Mouse (Mus musculus) neural tube, embryonic 14.5 days (tissue): Measurements from ENCODE around the gene Pde6b. TPM values are rescaled to one million over a fixed set of nuclear protein-coding genes. Genes with fewer than 3 reads are reported as not detected.

Experiments
- ATAC-seq: fragments of 200-750 bp; cut with Nextera tagmentation; 2 replicates; pipeline ENCODE4 v1.8.0; 2017; ENCODE audit warnings: low read depth, mild to moderate bottlenecking, moderate TSS enrichment, moderate library complexity
- H3K27ac ChIP-seq: fragments of 300-500 bp; sonication (generic); 2 replicates; pipeline ENCODE4 v1.5.1; 2014; ENCODE audit warnings: low read depth, mild to moderate bottlenecking, control low read depth, low read length, moderate library complexity, mixed read lengths
- H3K27me3 ChIP-seq: fragments of 300-500 bp; sonication (generic); 2 replicates; pipeline ENCODE4 v1.6.1; 2014; ENCODE audit warnings: low read length; ENCODE audit not compliant: control insufficient read depth, insufficient read depth
- H3K36me3 ChIP-seq: fragments of 300-500 bp; sonication (generic); 2 replicates; pipeline ENCODE4 v1.6.1; 2014; ENCODE audit warnings: low read length, mixed read lengths; ENCODE audit not compliant: control insufficient read depth, insufficient read depth
- H3K4me1 ChIP-seq: fragments of 300-500 bp; sonication (generic); 2 replicates; pipeline ENCODE4 v1.6.1; 2014; ENCODE audit warnings: low read length; ENCODE audit not compliant: control insufficient read depth, insufficient read depth
- H3K4me2 ChIP-seq: fragments of 300-500 bp; sonication (generic); 2 replicates; pipeline ENCODE4 v1.6.1; 2014; ENCODE audit warnings: mild to moderate bottlenecking, low read depth, low read length, control low read depth
- H3K4me3 ChIP-seq: fragments of 300-500 bp; sonication (generic); 2 replicates; pipeline ENCODE4 v1.5.1; 2014; ENCODE audit warnings: low read depth, low read length, control low read depth, mixed read lengths
- H3K9ac ChIP-seq: fragments of 300-500 bp; sonication (generic); replicated peaks from 2 replicates; pipeline ENCODE4 v1.6.1; 2014; ENCODE audit warnings: low read depth, mild to moderate bottlenecking, control low read depth, low read length, mixed read lengths
- H3K9me3 ChIP-seq: fragments of 300-500 bp; sonication (generic); 2 replicates; pipeline ENCODE4 v1.6.1; 2016; ENCODE audit warnings: low read length; ENCODE audit not compliant: control insufficient read depth
- WGBS: fragments of 180-500 bp; shearing (Covaris S2); extraction: QIAGEN DNeasy Blood & Tissue Kit; methylation state at CpG from one replicate; pipeline ENCODE4 v1.1.7; 2014; 5-methylcytosine and 5-hydroxymethylcytosine counted together
- polyA plus RNA-seq: library from polyadenylated mRNA; unstranded; fragments of >200 nt; fragmentation: Nextera tagmentation; extraction: Ambion mirVana; gene quantifications from 2 replicates; pipeline ENCODE4 v1.2.1, GENCODE M21; 2014

The Pde6b gene
- polyA plus RNA-seq, 1 experiment from 2014 or later: not detected

DNA sequence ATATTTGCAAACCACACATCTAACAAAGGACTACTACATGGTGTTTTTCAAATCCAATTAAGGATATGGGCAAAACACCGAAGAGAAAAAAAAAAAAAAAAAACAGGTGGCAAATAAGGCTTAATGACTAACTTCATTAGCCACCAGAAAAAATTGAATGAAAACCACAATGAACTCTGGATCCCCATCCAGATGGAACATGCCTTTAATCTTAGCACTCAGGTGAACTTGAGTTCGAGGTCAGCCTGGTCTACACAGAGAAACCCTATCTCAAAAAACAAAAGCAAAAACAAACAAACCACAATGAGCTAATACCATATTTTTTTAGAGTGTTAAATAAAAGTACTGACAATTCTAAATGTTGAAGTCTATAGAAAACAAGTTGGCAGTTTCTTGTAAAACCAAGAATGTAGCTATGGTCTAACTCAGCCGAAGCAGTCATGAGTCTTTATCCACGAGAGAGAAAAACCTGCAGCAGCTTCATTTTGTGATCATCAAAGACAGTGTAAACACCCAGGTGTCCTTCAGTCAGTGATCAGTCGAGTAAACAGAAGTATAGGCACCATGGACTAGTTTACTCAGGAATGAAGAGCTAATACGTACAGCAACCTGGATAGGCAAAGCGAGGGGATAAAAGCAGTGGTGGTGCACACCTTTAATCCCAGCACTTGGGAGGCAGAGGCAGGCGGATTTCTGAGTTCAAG is 62.8 kb downstream of the Pde6b start:
- ATAC-seq: no peak
- 85% methylated on average over 8 of the region's 8 CpGs for whole genome bisulfite sequencing
- Histone ChIP-seq H3K9me3 (no peaks in the 10 kb centered on the region), H3K9ac (no peak overlapping the region), H3K27me3 (peaks cover 3% of the 10 kb centered on the region; the same call in 1 of the 2 replicates), H3K4me1 (0 out of 2 replicates have a peak, but pooled peaks cover 3% of the 10 kb centered on the region), H3K36me3 (no peaks in the 10 kb centered on the region), H3K4me3 (no peak overlapping the region), H3K4me2 (no peak overlapping the region), H3K27ac (no peak overlapping the region)

DNA sequence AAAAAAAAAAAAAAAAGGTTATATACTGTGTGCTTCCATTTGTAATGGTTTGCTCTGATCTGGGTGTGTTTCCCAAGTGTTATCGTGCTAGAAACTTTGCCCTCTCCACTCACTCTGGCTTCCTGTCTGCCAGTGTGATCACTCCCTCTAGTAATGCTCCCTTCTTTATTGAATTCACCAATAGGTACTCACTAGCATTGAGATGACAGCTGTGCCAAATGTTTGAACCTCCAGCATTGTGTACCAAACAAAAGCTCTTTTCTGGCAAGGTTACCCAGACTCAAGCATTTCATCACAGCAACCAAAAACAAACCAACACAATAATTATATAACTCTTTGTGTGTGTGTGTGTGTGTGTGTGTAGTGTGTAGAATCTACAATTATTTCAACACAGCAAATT is 63.4 kb downstream of the Pde6b start:
- Histone ChIP-seq H3K4me2 (no peak overlapping the region), H3K4me1 (0 out of 2 replicates have a peak, but pooled peaks cover 3% of the 10 kb centered on the region), H3K36me3 (no peaks in the 10 kb centered on the region), H3K9ac (no peak overlapping the region), H3K4me3 (no peak overlapping the region), H3K27ac (no peak overlapping the region), H3K27me3 (peaks cover 3% of the 10 kb centered on the region; the same call in 1 of the 2 replicates), H3K9me3 (no peaks in the 10 kb centered on the region)
- 96% methylated on average over 1 of the region's 1 CpGs for WGBS
- no peak for ATAC-seq

DNA sequence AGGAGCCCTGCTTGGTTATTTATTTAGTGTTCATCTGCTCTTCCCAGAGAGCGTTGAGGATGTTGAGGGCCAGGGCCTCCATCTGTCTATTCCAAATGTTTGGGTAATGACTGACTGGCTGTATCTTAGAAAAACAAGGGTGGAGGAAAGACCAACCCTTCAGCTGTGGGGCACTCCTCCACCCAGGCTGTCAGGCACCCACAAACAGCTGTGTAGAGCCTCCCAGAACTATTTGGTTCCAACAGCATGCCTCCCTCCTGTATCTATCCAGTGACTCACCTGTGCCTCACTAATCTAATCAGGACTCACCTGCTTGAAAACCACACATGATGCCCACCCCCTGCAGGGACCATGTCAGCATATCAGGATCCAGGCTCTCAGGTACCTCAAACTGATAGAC is 64.2 kb downstream of the Pde6b start:
- Histone ChIP-seq H3K27me3 (peaks cover 3% of the 10 kb centered on the region; the same call in 1 of the 2 replicates), H3K9me3 (no peaks in the 10 kb centered on the region), H3K4me3 (no peak overlapping the region), H3K36me3 (no peaks in the 10 kb centered on the region), H3K27ac (no peak overlapping the region), H3K4me2 (no peak overlapping the region), H3K9ac (no peak overlapping the region), H3K4me1 (0 out of 2 replicates have a peak, but pooled peaks cover 3% of the 10 kb centered on the region)
- ATAC-seq: no peak
- 88% methylated on average over 1 of the region's 1 CpGs for WGBS

DNA sequence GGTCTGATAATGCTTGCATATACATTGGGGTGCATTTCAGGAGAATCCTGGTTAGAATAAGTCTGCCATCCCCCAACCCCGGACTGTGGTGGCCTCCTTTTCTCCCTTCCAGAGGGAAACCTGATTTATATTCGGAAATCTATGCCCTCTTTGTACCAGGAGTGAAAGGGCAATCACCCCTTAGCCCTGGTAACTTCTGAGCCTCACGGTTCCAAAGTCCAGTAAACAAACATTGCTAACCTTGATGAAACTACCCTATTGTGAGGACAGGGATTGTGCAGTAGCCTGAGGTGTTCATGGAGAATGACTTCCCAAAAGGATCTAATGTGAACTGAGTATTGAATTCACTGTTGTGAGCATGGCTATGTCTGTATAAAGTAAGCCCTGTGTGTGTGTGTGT is 65.9 kb downstream of the Pde6b start:
- Histone ChIP-seq H3K27me3 (no peaks in the 10 kb centered on the region), H3K9ac (no peak overlapping the region), H3K4me1 (no peaks in the 10 kb centered on the region), H3K4me2 (no peak overlapping the region), H3K9me3 (no peaks in the 10 kb centered on the region), H3K36me3 (no peaks in the 10 kb centered on the region), H3K4me3 (no peak overlapping the region), H3K27ac (no peak overlapping the region)
- WGBS: 35% methylated on average over 3 of the region's 3 CpGs
- no peak for ATAC-seq

DNA sequence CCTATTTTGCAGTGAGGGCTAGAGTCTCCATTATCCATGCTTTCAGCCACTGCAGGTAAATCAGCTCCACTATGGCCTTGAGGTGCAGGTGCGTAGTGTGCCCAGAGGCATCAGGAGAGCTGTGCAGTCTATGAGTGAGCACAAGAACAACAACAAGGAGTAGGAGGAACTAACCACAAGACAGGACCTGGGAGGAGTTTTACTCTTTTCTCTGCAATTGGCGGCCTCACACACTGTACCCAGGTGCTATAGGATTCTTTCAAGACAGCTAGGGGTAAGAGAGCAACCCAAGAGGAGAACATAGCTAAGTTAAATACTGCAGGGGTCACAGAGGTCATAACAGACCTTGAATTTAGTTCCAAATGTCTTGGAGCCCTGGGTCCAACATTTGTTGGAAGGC is 70.5 kb downstream of the Pde6b start:
- ATAC-seq: no peak
- H3K9ac ChIP-seq: no peak overlapping the region
- 81% methylated on average over 2 of the region's 2 CpGs for WGBS
- H3K27me3 ChIP-seq: peaks cover 3% of the 10 kb centered on the region; the same call in 1 of the 2 replicates
- H3K4me1 ChIP-seq: peaks cover 17% of the 10 kb centered on the region
- no peak overlapping the region for H3K4me3 ChIP-seq
- no peak overlapping the region for H3K4me2 ChIP-seq
- H3K36me3 ChIP-seq: no peaks in the 10 kb centered on the region
- H3K27ac ChIP-seq: no peak overlapping the region
- no peaks in the 10 kb centered on the region for H3K9me3 ChIP-seq

DNA sequence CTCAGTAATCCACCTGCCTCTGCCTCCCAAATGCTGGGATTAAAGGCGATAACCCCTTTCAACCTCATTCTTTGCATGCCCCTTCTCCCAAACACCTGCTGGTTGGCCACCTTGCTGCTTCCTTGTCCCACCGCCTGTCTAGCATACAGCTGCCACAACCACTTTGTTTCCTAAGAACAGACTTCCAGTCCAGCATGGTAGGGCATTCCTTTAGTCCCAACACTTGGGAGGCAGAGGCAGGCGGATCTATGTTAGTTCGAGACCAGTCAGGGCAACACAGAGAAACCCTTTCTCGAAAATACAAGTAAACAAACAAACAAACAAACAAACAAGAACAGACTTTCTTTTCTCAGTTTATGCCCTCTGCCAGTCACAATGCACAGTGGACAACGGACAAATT is 72.3 kb downstream of the Pde6b start:
- ATAC-seq: peak; percentile 5; the same call in 1 of the 2 replicates
- H3K27ac ChIP-seq: no peak overlapping the region
- WGBS: 44% methylated on average over 6 of the region's 6 CpGs
- H3K9ac ChIP-seq: 0 out of 2 replicates have a peak overlapping the region, but pooled peaks have one; percentile 37
- peak overlapping the region; percentile 98 for H3K4me2 ChIP-seq
- peak overlapping the region; percentile 82 for H3K4me3 ChIP-seq
- H3K9me3 ChIP-seq: no peaks in the 10 kb centered on the region
- H3K27me3 ChIP-seq: peaks cover 3% of the 10 kb centered on the region; the same call in 1 of the 2 replicates
- H3K4me1 ChIP-seq: peaks cover 31% of the 10 kb centered on the region
- no peaks in the 10 kb centered on the region for H3K36me3 ChIP-seq

DNA sequence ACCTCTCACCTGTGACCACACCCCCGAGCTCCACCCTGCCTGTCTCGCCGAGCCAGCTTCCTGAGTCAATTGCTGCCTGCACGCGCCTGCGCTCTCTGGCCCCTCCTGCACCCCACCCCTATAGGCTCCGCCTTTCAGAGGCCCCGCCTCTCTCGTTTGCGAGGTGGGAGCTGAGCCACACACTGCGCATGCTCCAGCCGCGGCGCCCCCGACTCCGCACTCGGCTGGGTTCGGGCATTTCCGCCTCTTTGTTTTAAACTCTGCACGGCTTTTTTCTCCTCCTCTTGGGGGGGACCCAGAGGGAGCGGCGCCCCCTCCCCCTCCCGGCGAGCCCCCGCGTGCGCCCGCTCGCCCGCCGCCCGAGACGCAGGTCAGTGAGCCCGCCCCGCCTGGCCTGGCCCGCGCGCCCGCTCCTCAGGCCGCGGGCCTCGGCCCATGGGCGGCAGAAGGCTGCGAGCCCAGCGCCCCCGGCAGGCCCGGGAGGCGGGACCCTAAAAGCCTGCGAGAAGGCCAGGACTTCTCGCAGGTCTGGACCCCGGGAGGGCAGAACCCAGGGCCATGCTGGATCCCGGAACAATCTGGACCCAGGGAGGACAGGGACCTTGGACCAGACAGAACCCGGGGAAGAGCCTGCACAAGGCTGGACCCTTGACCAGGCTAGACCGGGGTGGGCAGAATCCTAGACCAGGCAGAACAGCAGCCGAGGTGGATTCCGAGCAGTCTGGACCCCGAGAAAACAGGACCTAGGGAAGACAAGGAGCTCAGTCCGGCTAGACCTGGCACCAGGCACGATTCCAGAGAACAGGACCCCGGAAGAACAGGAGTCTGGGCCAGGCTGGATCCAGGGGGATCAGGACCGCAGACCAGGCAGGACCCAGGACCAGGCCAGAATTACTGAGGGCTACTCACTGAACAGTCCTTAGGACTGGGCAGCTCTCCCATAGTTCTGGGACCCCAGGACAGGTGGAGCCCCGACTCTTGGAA is 73.2 kb downstream of the Pde6b start, which contains the start of gene Pcgf3:
Gene Pcgf3 (plus strand): TSS at position 151 of the 984 bp plus-strand sequence.
- Histone ChIP-seq H3K4me3 (peak within 1 kb of the TSS; percentile 82), H3K36me3 (no peaks in the 10 kb centered on the region), H3K27ac (peak within 1 kb of the TSS; percentile 85), H3K27me3 (peaks cover 3% of the 10 kb centered on the region; the same call in 1 of the 2 replicates), H3K9me3 (no peaks in the 10 kb centered on the region), H3K4me1 (peaks cover 31% of the 10 kb centered on the region), H3K9ac (peak within 1 kb of the TSS; percentile 99), H3K4me2 (peak within 1 kb of the TSS; percentile 98)
- WGBS: under 1% methylated on average over 61 of the region's 62 CpGs
- ATAC-seq: peak; percentile 96

DNA sequence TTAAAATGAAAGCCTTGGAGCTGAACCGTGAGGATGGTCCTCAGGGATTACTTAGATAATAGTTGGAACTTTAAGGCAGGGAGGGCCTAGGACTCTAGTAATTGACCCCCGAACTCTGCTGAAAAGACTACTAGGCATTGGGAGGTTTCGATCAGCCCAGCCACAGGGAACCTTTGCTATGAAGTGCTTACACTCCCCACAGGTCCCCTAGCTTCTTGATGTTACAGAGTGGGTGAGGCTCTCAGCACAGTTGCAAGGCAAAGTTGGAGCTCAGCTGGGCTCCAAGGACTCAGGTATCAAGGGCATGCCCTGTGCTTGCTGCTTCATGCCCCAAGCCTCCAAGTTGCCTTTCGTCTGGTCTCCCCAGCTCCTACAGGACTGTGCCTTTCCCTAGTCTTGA is 74.3 kb downstream of the Pde6b start:
- H3K36me3 ChIP-seq: no peaks in the 10 kb centered on the region
- H3K27ac ChIP-seq: no peak overlapping the region
- H3K9me3 ChIP-seq: no peaks in the 10 kb centered on the region
- peak overlapping the region; percentile 82 for H3K4me3 ChIP-seq
- peaks cover 3% of the 10 kb centered on the region; the same call in 1 of the 2 replicates for H3K27me3 ChIP-seq
- peak overlapping the region; percentile 98 for H3K4me2 ChIP-seq
- ATAC-seq: no peak
- peak overlapping the region; percentile 99 for H3K9ac ChIP-seq
- peaks cover 31% of the 10 kb centered on the region for H3K4me1 ChIP-seq
- 41% methylated on average over 4 of the region's 4 CpGs for WGBS
